Mouse (Mus musculus) thymus, postnatal 0 days (tissue): ENCODE measurements around the gene Prl3b1. TPM values are rescaled to one million over a fixed set of nuclear protein-coding genes. Genes with fewer than 3 reads are reported as not detected.

Source experiments
- DNase-seq: peaks from one replicate; pipeline ENCODE4 v3.0.0-alpha.2; 2015; ENCODE audit warnings: low spot score
- polyA plus RNA-seq: library from polyadenylated mRNA; unstranded; fragments of >200 nt; fragmentation: Nextera tagmentation; extraction: Ambion mirVana; gene quantifications from 2 replicates; pipeline ENCODE4 v1.2.1, GENCODE M21; 2015

The Prl3b1 gene
- 0.19 and 0.42 TPM in 2 replicates for polyA plus RNA-seq

GRCm38 (mm10) chr13:27241547-27241946 lies at the start of gene Prl3b1:
TSS of gene Prl3b1 (plus strand) at chr13:27241847.
- DNase-seq, result no peak

DNA sequence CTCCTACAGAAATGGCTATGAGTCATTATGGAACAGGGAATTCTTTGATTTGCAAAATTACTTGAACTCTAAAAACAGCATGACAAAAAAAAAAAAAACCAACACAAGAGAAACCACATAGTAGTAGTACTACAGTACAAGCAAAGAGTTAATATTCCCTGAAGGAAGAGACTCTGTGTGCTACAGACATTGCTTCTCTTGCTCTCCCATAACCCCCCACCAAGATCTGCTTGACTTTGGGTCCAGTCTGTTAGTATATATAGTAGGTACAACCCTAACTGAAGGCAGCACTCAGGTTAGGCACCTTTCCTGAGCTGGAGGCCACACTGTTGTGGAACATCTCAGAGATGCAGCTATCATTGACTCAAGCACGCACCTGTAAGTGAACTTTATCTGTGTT lies 45.3 kb upstream of the Prl3b1 start, which contains the start of gene Prl3c1:
Gene Prl3c1, plus strand, starts transcription at position 301 of the 400 bp plus-strand sequence.
- DNase-seq, result no peak

GRCm38 (mm10) chr13:27259136-27259535 lies 17.5 kb downstream of the Prl3b1 start, which contains the start of gene Prl3a1:
TSS of gene Prl3a1 (plus strand) at chr13:27259436.
- DNase-seq, result no peak

Other genes starting within 250 kb of the Prl3b1 start
- gene Prl, start 184.3 kb upstream of the Prl3b1 start, polyA plus RNA-seq, result not detected in 2 replicates
- gene Prl3d1, start 147.7 kb upstream of the Prl3b1 start, polyA plus RNA-seq, result not detected in 2 replicates
- gene Prl3d2, start 120.1 kb upstream of the Prl3b1 start, polyA plus RNA-seq, result not detected in 2 replicates
- not detected in 2 replicates for gene Prl3d3, start 85.1 kb upstream of the Prl3b1 start, polyA plus RNA-seq
- not detected in 2 replicates for gene Prl3c1, start 45.2 kb upstream of the Prl3b1 start, polyA plus RNA-seq
- gene Prl3a1, start 17.6 kb downstream of the Prl3b1 start, polyA plus RNA-seq, result not detected in 2 replicates
- gene Prl6a1, start 70.8 kb downstream of the Prl3b1 start, polyA plus RNA-seq, result not detected in 2 replicates
- gene Prl8a2, start 103.8 kb downstream of the Prl3b1 start, polyA plus RNA-seq, result 0.16 and 0.18 TPM in 2 replicates
- gene Prl2b1, start 149.0 kb downstream of the Prl3b1 start, polyA plus RNA-seq, result not detected in 2 replicates
- not detected in 2 replicates for gene Prl8a6, start 196.8 kb downstream of the Prl3b1 start, polyA plus RNA-seq